Mouse (Mus musculus): ENCODE measurements around the gene Crocc2.

The Crocc2 gene

DNA sequence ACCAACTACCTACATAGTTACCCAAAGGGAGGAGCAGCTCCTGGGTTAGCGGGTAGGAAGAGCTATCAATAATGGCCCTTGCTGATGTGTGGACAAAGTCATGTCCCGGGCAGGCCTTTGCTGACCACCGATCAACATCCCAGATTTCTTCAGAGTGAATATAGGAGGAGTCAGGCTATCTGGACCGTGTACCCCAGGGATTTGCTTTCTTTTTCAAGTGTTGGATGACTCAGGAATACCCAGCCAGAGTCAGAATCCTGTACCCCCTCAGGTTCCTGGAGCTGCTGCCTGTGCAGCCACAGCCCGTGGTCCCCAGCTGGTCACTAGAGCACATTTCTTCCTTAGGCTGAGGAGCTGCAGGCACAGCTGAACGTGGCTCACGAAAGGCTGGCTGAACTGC, 43.9 kb downstream of the Crocc2 start:
- DNase-seq (ENCODE audit: low read depth in 1 of 2, low spot score in 2 of 2): no peak

DNA sequence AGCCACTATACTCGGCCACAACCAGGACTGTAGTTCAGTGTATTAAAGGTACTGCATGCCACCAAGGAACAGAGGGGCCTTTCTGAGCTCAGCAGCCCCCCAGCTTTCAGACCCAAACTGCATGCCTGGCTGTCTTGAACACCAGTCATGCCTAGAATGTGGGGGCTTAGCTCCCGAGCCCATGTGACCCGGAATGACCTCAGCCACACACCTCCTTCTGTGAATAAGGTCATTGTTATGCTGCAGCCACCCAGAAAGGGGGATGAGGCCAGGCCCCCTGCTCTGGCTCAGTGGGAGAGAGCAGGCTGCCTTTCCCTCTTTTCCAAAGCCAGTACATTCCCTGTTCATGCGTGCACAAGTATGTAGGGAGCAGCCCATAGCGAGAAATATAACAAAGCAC, 46.1 kb downstream of the Crocc2 start:
- DNase-seq (ENCODE audit: low read depth in 1 of 2, low spot score in 2 of 2): no peak

DNA sequence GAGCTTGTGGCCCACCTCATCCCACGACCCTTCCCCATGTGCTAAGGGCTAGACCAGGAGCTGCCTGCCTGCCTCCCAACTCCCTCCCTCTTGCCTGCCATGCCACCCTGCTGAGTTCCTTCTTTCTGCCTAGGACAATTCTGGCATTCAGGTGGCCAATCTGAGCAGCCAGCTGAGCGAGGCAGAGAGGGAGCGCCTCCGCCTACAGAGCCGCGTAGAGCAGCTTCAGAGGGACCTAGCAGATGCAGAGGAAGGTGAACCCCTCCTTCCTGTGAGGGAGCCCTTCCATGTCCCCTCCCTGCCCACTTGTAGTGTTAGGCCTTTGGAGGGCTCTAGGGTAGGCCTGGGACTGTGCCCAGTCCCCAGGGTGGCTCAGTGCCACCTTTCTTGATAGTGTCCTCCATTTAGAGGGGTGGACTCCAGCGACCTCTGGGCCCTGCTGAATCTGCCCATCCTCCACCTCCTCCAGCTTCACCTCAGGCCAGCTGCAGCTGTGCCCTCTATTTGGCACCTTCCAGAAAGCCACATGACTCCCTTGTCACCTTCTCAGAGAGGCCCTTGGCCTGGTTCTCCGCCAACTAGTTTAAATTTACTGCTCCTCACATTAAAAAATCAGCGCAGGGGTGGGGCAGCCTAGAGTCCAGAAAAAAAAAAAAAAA, 48.4 kb downstream of the Crocc2 start:
- DNase-seq (ENCODE audit: low read depth in 1 of 2, low spot score in 2 of 2): no peak

DNA sequence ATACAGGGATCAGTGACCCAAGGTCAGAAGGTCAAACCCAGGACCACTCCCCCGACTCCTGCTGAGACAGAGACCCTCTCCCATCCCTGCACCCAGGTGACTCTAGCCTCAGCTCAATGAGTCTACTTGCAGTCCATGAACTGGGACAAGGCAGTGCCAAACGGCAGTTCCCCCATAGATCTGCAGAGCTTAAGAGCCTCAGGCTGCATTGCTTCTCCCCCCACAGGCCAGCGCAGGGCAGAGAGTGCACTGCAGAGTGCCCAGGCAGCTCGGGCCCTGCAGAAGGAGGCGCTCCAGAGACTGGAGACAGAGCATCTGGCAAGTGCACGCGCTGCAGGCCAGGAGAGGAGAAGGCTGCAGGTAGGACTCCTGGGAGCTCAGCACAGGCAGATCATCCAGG, 49.0 kb downstream of the Crocc2 start:
- DNase-seq (ENCODE audit: low read depth in 1 of 2, low spot score in 2 of 2): no peak

DNA sequence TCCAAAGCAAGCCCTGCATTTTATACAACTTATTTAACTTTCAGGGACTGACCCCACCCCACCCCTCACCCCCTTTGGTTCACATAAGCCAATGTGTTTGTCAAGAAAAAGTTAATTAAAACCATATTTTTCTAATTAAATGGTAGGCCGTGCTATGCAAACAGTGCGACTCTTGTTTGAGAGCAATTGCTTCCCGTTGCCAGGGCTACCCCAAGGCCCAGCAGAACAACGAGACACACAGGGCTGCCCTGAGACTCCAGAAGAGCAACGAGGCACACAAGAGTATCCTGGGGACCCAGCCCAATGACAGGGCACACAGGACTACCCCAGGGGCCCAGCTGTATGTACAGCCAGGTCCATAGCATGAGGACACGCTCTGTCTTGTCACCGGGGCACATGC, 52.3 kb downstream of the Crocc2 start:
- no peak for DNase-seq (ENCODE audit: low read depth in 1 of 2, low spot score in 2 of 2)

GRCm38 (mm10) chr1:93223972-93224371, 55.4 kb downstream of the Crocc2 start:
- no peak for DNase-seq (ENCODE audit: low read depth in 1 of 2, low spot score in 2 of 2)

- DNase-seq (ENCODE audit: low read depth in 1 of 2, low spot score in 2 of 2): no peak
Measured at GRCm38 (mm10) chr1:93225226-93225625, 56.7 kb downstream of the Crocc2 start.

DNA sequence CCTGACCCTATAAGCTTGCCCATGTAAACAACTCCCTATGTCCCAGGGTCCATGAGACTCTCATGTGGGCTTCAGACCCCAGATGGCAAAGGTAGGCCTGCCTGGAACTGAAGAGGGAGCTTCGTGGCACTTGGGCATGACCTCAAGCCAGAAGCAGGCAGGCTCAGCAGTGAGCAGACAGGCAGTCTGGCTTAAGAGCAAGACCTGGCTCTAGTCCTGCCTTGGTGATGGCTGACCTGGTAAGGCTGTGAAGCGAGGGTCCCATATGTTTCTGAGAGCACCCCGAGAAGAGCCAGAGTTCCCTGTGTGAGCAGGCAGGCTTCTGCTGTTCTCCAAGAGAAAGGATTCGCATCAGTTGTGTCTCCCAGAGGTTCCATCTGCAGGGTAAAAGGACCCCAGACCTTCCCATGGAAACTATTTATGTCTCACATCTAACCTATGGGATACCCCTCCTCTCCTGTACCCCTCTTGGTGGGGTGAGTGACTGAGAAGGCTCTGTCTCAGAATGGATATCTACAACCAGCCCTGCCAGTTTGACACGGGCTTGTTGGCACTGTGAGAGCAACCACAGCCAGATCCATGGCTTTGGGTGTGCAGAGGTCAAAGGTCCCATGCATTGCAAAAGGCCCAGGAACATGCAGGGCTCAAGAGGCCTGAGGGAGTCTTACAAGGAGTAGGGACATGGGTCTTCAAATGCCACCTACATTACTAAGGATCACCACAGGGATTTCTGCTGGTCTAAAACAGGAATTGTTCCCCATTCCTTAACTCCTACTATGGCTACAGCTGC, 57.4 kb downstream of the Crocc2 start:
- DNase-seq (ENCODE audit: low read depth in 1 of 2, low spot score in 2 of 2): no peak

DNA sequence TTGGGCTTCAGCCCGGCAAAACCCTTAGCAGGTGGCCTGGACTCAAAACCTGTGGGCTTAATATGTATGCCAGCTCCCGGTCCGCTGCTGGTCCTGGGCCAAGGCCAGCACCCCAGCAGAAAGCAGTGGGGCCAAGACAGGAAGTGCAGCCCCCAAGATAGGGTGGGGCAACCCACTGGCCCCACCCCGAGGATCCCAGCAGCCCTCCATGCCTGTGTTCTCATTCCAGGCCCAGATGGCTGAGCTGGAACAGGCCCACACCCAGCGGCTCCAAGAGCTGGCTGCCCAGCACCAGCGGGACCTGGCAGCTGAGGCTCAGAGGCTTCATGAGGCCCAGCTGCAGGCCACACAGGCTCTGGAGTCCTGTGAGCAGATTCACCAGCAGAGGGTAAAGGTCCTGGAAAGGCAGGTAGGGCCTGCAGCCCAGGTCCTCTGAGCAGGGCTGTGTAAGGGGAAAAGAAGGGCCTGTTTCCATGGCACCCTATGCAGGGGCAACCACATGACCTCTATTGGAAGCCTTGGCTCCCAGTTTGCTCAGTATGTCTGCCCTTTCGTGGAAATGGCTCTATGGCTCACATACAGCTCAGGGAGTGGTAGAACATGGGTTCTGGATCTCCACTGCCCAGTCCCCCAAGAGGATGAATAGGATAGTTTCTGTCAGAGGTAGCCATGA, 58.9 kb downstream of the Crocc2 start:
- DNase-seq (ENCODE audit: low read depth in 1 of 2, low spot score in 2 of 2): no peak

- DNase-seq (ENCODE audit: low read depth in 1 of 2, low spot score in 2 of 2): no peak
Measured at GRCm38 (mm10) chr1:93227976-93228365, 59.4 kb downstream of the Crocc2 start.

DNA sequence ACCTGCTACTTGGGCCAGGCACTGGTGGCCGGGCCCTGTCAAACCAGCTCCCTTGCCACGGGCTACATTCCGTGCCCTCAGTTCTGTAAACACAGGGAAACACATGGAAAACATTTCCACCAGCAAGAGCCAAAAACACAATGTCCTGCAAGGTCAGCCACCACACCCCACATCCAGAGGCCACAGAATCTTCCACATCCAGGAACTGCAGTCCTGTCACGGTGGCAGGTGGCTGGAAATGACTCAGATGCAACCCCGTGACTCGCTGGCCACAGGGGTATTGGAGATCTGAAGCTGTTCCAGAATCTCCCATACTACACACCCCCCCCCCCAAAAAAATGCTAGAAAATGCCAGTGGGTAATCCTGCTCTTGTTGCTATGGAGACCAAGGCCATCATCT, 60.7 kb downstream of the Crocc2 start:
- no peak for DNase-seq (ENCODE audit: low read depth in 1 of 2, low spot score in 2 of 2)

DNA sequence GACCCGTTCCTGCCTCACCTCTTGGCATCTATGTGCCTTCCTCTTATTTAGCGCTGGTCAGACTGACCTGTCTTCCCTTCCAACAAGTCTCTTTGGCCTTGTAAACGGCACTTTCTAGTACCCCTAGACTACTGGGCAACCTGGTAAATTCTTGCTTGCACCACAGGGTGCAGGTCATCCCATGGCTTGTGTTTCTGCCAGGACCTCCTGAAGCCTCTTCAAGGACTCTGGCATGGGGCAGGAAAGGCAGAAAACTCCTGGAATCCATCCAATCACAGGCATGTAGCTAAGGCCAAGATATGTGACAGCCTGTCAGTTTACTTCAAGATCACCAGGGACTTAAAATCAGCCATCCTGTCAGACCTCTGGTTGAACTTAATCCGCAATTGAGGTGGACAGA, 61.1 kb downstream of the Crocc2 start:
- DNase-seq (ENCODE audit: low read depth in 1 of 2, low spot score in 2 of 2): no peak

- DNase-seq (ENCODE audit: low read depth in 1 of 2, low spot score in 2 of 2): peak; percentile 12 to 44
Measured at GRCm38 (mm10) chr1:93235576-93236544, 67.3 kb downstream of the Crocc2 start, which contains the start of gene Sned1. Gene Sned1, plus strand, starts transcription at chr1:93235841.

DNA sequence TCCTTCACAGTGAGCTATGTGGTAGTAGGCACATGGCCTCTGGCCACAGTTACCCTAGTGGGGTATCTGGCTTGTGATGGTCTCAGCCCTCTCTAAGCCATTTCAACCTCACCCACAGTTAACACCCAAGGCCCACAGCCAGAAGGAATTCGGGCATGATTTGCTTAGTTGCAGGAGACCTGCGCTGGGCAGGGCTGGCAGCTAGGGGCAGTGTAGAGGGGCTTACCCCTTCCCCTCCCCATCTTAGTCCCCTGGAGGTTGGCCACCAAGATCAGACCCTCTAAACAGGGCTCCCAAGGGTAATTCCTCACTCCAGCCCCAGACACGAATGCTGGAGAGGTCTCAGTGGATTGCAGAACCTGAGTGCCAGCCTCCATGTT, 68.0 kb downstream of the Crocc2 start:
- no peak for DNase-seq (ENCODE audit: low read depth in 1 of 2, low spot score in 2 of 2)

DNA sequence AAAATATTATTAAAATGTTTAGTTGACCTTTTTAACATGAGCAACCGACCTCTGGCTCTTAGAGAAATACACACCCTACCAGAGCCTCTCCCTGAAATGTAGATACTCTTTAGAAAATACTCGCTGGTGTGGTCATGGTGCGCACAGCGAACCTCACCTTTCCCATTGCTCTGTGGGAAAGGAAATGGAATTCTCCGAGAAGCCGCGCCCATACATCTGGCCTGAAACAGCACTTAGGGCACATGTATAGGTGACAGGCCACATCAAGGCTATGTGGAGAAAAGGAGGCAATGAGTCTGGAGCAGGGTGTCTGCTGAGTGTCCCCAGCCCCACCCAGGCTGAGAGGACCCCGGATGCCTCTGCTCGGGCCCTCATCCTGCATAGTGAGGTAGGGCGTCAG, 69.2 kb downstream of the Crocc2 start:
- no peak for DNase-seq (ENCODE audit: low read depth in 1 of 2, low spot score in 2 of 2)

DNA sequence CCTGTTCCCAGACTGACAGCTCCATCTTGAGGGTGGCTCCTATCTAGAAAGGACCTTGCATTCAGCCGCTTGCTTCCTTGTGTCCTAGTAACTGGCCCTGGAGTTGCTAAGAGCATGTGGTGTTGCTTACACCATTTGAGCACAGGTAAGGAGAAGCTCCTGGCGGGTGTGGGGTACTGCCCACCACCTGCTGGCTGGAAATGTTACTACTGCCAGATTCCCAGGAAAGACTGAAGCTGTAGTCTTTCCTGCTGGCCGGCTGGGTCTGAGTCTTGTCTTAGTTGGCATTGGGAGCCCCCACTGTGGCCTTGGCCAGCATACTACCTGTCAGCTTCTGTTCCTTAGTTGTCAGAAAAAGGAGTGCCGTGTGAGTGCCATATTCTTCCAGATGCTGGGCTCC, 69.7 kb downstream of the Crocc2 start:
- DNase-seq (ENCODE audit: low read depth in 1 of 2, low spot score in 2 of 2): no peak

DNA sequence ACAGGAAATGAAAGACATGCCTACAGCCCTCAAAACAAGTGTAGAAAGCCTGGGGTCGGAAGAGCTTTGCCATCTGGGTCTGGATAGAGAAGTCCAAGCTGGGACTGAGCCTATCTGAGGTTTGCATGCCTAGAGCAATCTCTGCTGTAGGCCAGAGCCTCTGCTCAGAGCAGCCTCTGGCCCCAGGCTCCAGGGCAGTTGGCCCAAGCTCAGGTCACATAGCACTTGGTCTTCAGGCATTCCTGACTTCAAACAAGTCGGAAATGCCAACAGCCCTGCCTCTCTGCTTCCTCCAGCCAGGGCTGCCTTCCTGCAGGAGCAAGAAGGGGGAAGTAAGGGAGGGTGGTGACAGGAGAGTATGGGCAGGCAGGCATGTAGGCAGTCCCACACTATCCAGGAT, 77.4 kb downstream of the Crocc2 start:
- DNase-seq (ENCODE audit: low read depth in 1 of 2, low spot score in 2 of 2): no peak

DNA sequence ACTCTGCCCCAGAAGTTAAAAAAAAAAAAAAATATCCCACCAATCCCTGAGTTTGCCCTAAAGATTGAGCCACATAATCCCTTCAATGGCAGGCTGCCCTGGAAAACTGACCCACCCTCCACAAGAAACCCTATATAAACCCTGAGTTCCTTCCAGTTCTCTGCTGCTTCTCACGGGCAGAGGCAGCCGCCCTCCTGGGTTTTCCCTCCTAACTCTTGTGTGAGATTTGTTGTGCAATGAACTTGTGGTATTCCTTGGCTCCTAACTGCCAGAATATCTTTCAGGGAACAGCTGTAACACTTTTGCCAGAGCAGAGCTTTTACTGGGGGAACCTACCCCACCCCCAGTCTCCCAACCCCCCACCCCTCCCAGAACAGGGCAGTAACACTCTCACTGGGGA, 84.1 kb downstream of the Crocc2 start:
- DNase-seq (ENCODE audit: low read depth in 1 of 2, low spot score in 2 of 2): no peak

DNA sequence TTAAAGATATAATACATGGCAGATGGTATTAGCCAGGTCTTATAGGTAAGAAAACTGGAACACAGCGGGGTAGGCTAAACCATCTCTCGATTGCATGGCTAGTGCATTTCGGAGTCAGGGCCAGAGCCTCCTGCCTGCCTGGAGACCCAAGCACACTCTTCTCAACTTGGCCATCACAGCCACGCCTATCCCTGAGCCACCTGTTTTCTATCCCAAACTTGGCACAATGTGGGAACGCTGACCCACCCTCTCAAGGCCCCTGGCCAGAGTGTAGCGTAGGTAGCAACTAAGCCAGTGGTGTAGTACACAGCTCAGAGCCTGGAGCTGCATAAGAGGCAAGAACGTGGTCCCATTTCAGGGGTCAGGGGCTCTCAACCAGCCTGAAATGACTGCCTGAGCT, 87.2 kb downstream of the Crocc2 start:
- DNase-seq (ENCODE audit: low read depth in 1 of 2, low spot score in 2 of 2): no peak

- no peak for DNase-seq (ENCODE audit: low read depth in 1 of 2, low spot score in 2 of 2)
Measured at GRCm38 (mm10) chr1:93257560-93257959, 89.0 kb downstream of the Crocc2 start.

GRCm38 (mm10) chr1:93267207-93267606, 98.7 kb downstream of the Crocc2 start:
- DNase-seq (ENCODE audit: low read depth in 1 of 2, low spot score in 2 of 2): no peak
